Mouse (Mus musculus) neural tube, embryonic 10.5 days (tissue): ENCODE data around the gene Olfr1241.

Experiments used
- DNase-seq: peaks from one replicate; pipeline ENCODE4 v3.0.0-alpha.2; 2017; ENCODE audit warnings: low spot score; ENCODE audit errors: extremely low spot score

Olfr1241 gene

DNA sequence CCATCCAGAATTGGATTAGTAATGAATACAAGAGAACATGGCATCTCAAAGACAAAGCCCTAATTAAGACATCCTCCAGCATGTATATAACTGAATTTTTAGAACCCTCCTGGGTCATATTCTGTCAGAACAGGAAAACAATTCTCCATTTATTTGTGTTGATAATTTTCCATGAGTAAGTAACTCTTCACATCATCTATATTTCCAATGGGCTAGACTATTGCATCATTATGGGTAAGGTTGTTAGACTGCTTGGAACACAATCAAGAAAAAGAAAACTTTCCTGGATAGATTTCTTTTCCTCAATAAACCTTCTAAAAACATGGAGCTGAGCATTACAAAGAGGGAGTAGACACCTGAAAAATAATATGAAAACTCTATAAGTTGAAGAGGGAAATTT lies at the start of gene Olfr1241:
Gene Olfr1241 (minus strand): TSS at position 101 of the 400 bp plus-strand sequence.
- no peak for DNase-seq

DNA sequence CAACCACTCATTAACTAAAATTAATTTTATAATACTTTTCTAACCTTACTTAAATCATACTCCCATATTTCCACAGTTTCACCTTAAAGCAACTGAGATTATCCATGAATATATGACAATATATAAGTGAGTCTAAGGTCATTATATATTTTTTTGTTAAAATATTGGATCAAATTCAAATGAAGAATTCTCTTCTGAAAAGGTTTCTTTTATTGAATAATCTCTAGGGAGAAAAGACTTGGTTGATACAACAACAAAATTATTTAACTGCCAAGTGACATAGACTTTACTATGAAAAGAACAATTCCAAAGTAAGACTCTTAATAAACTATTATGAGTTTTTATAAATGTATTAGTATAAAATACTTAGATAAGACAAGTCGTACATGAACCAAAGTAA lies 44.5 kb upstream of the Olfr1241 start, which contains the start of gene Olfr1243:
Gene Olfr1243 (minus strand): TSS at position 101 of the 400 bp plus-strand sequence.
- no peak for DNase-seq

DNA sequence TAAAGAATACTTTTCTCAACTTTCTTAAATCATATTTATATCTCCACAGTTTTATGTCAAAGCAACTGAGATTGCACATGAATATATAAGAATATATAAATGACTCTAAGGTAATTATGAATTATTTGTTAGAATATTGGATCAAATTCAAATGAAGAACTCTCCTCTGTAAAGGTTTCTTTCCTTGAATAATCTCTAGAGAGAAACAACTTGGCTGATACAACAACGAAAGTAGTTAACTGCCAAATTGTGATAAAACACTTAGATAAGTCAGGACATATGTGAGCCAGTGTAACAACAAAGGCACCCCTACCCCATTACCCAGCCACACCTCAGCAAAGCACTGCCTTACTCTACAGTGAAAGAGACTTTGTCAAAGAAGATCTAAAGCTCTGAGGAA lies 11.3 kb upstream of the Olfr1241 start, which contains the start of gene Olfr1242:
Gene Olfr1242 (minus strand): TSS at position 101 of the 400 bp plus-strand sequence.
- no peak for DNase-seq

DNA sequence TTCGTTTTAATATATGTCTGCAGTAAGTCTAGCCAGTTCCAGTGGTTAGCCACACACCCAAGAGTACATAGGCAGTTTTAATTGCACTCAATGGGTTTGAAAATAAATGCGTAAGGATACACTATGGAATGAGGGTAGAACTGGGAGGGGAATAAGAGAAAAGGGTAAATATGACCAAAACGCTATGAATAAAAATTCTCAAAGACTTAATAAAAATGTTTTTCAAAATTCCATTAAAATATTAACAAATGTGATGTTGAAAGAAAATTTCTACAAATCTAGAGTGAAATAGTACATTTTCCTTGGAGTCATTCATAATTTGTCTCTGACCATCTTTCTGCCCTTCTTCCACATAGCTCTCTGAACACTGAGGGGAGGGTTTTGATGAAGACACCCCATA lies 44.0 kb downstream of the Olfr1241 start, which contains the start of gene Olfr1240:
Gene Olfr1240 (minus strand): TSS at position 101 of the 400 bp plus-strand sequence.
- no peak for DNase-seq
